Mouse (Mus musculus) spleen, postnatal 14 days (tissue): ENCODE measurements around the gene C1qtnf9.

Experiments
- DNase-seq, 2 experiments: peaks; one replicate each; pipeline ENCODE4 v3.0.0; 2021 to 2022; ENCODE audit warnings: low spot score in 2 of 2

C1qtnf9 gene

GRCm38 (mm10) chr14:60751581-60751980 lies 16.4 kb upstream of the C1qtnf9 start:
- no peak for DNase-seq

- no peak for DNase-seq
Observed at GRCm38 (mm10) chr14:60752892-60753800, 14.8 kb upstream of the C1qtnf9 start.

GRCm38 (mm10) chr14:60753801-60754126 lies 14.2 kb upstream of the C1qtnf9 start:
- no peak for DNase-seq

GRCm38 (mm10) chr14:60754656-60755055 lies 13.3 kb upstream of the C1qtnf9 start:
- no peak for DNase-seq

DNA sequence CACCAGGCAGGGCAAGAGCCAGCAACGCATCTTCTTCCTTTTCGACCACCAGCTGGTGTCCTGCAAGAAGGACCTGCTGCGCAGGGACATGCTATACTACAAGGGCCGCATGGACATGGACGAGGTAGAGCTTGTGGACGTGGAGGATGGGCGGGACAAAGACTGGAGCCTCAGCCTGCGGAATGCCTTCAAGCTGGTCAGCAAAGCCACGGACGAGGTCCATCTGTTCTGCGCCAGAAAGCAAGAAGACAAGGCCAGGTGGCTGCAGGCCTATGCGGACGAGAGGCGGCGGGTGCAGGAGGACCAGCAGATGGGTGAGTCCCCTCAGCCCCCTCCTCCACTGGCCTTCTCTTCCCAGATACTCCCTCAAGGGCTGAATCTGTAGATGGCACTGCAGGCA lies 11.7 kb upstream of the C1qtnf9 start:
- DNase-seq, result no peak

- DNase-seq, result no peak
Observed at GRCm38 (mm10) chr14:60757265-60757664, 10.7 kb upstream of the C1qtnf9 start.

DNA sequence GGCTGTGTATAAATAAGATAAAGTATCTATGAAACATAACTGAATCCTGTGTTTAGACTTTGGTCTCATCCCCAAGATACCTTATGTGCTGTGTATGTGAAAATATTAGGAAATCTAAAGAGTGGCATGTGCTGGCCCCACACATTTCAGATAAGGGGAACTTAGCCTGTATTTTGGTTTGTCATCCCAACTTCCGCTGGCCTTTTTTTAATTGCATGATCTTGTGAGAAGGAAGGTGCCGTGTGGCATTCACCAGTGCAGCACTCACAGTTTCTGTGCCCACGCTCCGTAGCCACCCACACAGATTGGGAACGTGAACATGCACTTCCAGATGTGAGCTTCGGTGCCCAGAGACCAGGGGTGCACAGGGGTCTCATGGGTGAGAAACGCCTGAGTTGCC lies 10.2 kb upstream of the C1qtnf9 start:
- no peak for DNase-seq

GRCm38 (mm10) chr14:60759097-60759496 lies 8.8 kb upstream of the C1qtnf9 start:
- DNase-seq, result no peak

- no peak for DNase-seq
Observed at GRCm38 (mm10) chr14:60761801-60762200, 6.1 kb upstream of the C1qtnf9 start.

DNA sequence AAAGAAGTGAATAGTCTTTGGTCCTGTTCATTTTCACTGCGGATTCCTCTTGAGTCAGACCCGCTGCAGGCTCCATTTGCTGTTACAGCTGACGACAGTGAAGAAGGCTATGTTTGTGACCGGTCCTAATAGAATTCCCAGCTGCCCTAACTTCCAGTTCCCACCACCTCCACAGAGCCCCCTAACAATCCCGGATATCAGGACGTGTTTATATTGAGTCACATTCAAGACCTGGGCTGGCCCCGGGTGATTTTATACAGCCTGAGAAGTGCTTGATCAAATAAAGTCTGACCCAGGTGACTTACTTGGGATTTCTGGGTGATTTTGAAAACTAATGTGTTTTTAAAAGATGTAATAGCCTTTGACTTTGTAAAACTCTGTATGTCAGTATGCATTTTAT lies 5.2 kb upstream of the C1qtnf9 start:
- no peak for DNase-seq

DNA sequence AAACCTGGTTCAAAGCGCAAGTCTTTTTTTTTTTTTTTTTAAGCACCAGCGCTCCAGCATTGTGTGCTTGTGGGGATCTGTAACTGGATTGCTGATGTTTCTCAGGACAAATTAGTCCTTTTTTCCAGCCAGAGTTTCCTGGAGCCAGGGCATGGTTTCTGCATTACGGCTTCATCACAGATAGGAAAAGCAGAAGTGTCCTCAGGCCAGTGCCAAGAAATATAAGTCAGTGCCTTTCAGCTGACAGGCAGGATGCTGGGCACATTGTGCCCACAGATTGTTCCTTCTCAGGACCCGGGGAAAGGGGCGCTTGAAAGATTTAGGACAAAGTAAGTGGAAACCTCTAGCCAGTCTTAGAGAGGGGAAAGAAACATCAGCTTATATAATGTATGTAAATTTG lies 4.2 kb upstream of the C1qtnf9 start:
- no peak for DNase-seq

- DNase-seq, result no peak
Observed at GRCm38 (mm10) chr14:60764526-60764925, 3.4 kb upstream of the C1qtnf9 start.

- no peak for DNase-seq
Observed at GRCm38 (mm10) chr14:60765025-60765424, 2.9 kb upstream of the C1qtnf9 start.

- DNase-seq, result no peak
Observed at GRCm38 (mm10) chr14:60769340-60769739, 1.4 kb downstream of the C1qtnf9 start.

- DNase-seq, result no peak
Observed at GRCm38 (mm10) chr14:60770594-60770993, 2.7 kb downstream of the C1qtnf9 start.

DNA sequence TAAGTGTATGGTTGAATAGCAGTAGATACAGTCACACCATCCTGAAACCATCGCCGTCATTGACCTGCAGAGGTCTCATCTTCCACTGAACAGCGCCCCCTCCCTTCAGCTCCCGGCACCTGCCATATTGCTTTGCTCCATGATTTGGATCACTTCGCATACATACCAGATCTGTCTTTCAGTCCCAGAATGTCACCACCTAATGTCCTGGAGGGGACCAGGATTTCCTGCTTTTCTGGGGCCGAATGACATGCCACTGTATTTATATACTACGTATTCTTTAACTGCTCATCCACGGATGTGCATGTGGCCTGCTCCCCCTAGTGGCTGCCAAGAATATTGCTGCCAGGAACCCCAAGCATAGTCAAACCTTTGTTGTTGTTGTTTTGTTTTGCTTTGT lies 3.1 kb downstream of the C1qtnf9 start:
- peak; percentile 45 to 66 for DNase-seq

- no peak for DNase-seq
Observed at GRCm38 (mm10) chr14:60773476-60773875, 5.5 kb downstream of the C1qtnf9 start.

- DNase-seq, result no peak
Observed at GRCm38 (mm10) chr14:60776521-60776920, 8.6 kb downstream of the C1qtnf9 start.

DNA sequence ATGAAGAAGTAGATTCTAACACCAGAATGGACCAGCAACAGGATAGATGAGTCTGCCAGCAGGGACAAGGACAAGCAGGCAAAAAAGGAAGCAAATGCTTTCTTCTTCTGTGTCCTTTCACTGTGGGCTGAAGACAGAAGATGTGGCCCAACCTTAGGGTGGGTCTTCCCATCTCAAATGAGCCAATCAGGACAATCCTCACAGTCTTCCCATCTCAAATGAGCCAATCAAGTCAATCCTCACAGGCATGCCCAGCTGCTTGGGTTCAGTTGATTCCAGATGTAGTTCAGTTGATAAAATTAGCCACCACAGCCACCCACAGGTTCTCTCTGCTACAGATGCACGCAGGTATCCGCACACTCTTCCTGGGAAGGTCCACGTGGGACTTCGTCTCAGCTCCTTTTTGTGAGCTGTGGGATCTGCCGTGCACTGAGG lies 9.6 kb downstream of the C1qtnf9 start:
- DNase-seq, result no peak

GRCm38 (mm10) chr14:60779198-60779597 lies 11.3 kb downstream of the C1qtnf9 start:
- DNase-seq, result no peak

DNA sequence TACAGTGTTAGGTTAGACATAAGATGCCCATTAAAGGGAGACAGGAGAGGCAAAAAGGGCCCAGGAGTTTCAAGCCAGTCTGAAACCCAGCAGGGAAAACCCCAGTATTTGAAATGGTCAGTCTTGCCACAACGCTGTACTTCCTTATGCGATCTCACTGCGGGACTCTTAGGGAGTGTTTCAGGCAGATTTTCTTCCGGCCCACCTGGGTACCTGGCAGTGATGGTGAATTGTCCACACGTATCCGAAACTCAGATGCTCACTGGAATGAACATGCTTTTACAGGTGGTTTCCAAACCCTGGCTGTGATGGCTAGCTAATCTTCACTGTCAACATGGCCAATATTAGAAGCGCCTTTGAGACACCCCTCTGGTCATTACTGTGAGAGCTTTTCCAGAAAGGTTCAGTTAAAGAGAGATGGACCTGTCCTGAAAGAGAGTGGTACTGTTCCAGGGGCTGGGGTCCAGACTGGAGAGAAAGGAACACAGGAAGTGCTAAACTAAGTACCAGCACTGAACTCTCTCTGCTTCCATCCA lies 14.3 kb downstream of the C1qtnf9 start:
- DNase-seq, result no peak

DNA sequence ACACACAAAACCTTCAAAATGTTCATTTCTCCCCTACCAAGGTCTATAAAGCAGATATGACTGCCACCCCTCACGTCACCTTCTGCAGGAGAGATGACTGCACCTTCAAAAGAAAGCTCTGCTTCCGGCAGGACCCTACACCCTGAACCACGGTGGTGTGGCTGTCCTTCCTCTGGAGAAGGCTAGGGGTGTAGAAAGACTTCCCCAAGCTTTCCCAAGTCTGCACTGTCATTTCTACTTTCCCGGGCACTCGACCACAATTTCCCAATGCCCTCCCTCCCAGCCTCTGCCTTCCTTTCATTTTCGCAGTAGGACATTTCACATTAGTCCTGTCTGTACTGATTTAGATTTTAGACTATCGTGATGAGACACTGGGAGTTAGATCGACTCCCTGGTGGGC lies 15.3 kb downstream of the C1qtnf9 start:
- no peak for DNase-seq
